Mouse (Mus musculus) urinary bladder, postnatal 25 days (tissue): ENCODE data around the gene Pcx.
A peak's percentile ranks its signal among the peaks of the same experiment; 100 is the strongest.

Experiments
- DNase-seq: peaks from one replicate; pipeline ENCODE4 v3.0.0; 2022; ENCODE audit warnings: low spot score

Pcx gene

DNA sequence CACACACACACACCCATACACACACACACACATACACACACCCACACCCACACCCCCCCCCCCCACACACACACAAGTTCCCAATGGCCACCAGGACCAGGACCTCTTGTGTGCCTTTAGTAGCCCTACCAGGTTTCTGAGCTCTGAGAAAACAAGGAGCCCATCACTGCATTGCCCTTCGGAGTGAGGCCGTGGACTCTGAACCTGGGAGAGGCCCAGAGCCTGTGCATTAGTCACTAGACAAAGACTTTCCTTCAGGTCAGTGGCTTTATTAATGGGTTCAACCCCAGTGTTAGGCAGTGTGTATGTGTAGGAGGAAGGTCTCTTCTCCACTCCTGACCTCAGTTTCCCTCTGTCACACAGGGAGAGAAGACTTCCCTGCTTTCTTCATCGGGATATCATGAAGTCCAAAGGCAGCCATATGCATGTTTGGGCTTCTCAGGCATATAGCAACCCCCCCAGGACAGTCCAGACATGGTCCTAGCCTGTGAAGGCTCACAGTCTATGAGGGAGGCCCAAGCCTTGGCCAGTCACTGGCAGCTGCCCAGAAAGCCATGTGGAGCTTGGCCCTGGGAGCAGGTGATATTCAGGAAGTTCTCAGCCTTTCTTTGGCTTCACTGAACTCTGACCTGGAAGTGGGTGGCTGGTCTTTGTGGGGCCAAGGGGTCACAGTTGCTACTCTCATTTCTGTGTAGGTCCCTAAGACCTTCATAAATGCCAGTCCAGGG is 13.6 kb upstream of the Pcx start:
- no peak for DNase-seq

DNA sequence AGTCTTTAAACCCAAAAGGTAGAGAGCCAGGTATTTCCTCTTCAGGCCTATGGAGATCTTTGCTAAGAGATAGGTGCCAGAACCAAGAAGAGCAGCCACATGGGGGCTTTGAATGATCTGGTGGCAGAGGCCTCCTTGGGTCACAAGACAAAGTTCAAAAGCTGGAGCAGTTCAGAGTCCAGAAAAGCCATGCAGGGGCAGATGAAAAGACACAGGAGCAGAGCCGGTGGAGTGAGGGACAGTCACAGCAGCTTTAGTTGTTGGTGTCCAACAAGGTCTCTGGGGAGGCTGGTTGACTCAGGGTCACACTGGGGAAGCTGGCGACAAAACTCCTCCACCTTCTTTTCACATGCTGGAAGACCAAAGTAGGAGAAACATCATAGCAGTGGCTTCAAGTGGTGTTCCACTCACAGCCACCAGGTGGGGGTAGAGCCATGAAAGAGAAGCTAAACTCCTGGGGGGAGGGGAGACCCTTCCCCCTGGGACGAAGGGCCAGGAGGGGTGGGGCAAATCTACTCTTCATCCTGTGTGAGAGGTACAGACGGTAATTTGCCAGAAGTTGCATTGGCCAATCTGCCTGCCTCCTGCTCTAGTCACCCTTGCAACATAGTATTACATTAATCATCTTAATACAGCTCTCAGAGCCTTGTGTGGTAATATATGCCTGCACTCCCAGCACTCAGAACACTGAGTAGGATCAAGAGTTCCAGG is 12.9 kb upstream of the Pcx start:
- DNase-seq, result peak; percentile 68

- no peak for DNase-seq
These were observed 12.0 kb upstream of the Pcx start, which contains the start of gene 2010003K11Rik for GRCm38 (mm10) chr19:4498062-4498933. TSS of gene 2010003K11Rik (minus strand) at chr19:4498583.

GRCm38 (mm10) chr19:4502701-4503100 is 7.6 kb upstream of the Pcx start:
- DNase-seq, result no peak

GRCm38 (mm10) chr19:4504830-4505229 is 5.4 kb upstream of the Pcx start:
- no peak for DNase-seq

GRCm38 (mm10) chr19:4507746-4508145 is 2.5 kb upstream of the Pcx start:
- DNase-seq, result no peak

DNA sequence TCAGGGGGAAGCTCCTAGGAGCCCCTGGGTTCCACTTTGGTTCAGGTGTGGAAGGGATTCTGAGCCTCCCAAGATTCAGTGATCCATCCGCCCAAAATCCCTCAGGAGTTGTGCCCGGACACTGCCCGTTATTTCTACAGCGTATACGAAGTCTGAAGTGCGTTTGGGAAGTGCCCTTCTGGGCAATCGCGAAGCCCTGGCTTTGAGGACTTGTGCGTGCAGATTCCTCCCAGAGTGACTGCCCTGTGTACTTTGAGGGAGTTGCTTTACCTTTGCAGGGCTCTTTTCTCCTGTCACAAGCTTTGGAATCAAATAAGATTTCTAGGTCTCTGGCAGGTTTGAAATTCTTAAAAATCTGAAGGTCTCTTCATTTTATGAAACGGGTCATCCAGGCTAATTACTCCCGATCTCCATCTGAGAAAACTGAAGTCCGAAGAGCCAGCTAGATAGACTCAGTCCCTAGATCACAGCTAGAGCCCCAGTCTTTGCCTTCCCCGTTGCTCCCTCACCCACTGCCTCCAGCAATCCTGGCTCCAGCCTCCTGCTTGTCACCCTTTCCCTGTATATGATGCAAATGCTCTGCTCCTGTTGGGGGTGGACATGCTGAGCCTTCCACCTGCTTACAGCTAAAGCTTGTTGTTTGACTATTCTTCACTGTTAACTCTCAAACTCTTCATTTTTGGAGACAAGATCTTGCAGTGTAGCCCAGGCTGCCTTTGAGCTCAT is 1.0 kb downstream of the Pcx start:
- no peak for DNase-seq

DNA sequence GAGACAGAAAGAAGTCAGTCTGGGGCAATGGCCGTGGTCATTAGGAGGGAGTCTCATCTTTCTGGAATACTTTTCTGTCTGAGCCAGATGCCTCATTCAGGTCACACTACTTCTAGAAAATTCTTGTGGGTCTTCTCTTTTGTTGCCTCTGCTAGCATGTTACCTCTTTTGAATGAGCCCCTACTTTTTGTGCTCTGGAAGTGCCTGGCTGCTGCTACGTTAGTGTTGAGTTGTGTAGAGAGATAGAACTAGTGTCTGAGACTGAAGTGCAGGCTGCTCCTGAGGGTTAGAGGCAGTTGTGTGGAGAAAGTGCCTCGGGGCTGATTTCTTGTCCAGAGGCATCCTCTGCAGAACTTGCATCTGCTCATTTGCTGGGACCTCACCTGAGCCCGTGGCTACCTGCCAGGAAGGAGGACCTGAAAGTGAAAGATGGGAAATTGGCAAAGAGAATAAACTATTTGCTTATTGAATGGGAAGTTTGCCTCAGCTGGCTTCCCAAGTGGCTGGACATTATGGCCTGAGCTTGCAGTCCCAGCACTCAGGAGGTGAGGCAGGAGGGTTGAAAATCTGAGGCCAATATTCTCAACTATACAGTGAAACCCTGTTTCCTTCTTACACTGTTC is 3.1 kb downstream of the Pcx start:
- no peak for DNase-seq

GRCm38 (mm10) chr19:4515746-4516145 is 5.5 kb downstream of the Pcx start:
- no peak for DNase-seq

GRCm38 (mm10) chr19:4516288-4516687 is 6.0 kb downstream of the Pcx start:
- DNase-seq, result no peak

DNA sequence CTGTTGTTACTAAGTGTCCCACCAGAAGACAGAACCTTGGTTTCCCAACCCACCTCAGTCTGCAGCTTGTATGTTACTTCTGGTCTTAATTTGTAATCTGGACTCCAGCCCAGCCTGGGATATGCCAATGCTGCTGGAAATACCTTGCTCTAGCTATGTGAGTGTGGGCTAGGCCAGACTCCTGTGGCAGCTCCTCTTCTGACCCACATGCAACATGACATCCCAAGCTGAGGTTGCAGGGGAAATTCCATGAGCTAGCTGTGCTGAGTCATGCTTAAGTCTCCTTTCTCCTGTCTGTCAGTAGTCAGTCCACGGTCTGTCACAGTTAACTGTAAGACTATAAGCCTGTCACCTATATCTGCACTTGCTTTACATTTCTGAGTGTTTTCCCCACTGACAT is 7.2 kb downstream of the Pcx start:
- no peak for DNase-seq

DNA sequence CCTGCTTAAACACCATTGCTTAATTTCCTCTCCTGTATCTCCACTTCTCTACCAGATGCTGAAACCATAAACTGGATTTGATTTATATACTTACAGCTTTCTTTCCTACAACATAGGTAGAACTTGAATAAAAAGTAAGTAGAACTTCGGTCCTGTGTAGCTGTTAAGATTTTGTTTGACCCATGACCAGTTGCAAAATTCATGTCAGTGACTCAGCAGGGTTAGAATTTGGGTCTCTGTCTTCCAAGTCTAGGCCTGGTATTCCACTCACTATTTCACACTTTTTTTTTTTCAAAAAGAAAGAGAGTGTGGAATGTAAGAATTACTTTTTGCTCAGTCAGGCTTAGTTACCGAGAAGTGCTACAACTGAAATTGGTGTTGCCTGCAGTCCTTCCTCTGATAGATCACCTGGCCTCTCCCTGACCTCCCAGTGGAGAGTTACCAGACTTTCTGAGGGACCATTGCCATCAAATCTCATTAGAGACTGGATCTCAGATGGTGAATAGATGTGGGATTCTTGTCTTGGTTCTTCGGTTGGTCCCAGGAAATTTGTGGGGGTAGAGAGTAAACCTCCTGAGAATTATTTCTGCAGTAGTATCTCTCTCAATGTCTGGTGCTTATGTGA is 11.3 kb downstream of the Pcx start:
- no peak for DNase-seq

DNA sequence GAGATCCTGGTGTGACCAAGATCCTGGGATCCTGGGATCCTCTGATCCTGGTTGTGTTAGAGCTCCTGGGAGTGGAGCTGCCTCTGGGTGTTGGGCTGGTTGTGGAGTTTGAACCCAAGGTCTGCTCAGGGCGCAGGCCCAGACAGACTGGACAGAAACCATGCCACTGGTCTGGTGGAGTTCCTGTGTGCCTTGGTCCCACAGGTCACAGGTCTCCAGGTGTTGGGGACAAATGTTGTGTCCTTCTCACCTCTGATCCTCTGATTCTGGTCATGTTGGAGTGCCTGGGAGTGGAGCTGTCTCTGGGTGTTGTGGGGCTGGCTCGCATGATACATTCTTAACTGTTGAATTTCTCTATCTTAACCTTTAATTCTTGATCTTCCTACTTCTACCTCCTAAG is 24.4 kb downstream of the Pcx start:
- no peak for DNase-seq

- no peak for DNase-seq
These were observed 25.6 kb downstream of the Pcx start for GRCm38 (mm10) chr19:4535922-4536321.

DNA sequence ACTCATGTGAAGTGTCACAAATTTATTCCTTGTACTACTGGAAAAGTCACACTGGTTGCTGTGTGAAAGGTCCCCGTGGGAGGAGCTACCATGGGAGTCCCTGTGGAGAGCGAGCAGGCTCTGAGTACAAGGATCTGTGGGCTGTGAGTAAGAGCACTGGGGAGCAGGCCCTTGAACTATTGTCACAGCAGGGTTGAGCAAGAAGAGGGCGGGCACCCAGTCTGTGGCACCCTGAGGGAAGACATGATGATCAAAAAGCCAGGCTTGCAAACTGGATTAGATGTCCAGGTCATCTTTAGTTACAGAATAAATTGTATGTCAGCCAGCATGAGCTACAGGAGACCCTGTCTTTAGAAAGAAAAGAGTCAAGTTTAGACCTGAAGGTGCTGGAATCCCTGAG is 26.3 kb downstream of the Pcx start:
- DNase-seq, result no peak

DNA sequence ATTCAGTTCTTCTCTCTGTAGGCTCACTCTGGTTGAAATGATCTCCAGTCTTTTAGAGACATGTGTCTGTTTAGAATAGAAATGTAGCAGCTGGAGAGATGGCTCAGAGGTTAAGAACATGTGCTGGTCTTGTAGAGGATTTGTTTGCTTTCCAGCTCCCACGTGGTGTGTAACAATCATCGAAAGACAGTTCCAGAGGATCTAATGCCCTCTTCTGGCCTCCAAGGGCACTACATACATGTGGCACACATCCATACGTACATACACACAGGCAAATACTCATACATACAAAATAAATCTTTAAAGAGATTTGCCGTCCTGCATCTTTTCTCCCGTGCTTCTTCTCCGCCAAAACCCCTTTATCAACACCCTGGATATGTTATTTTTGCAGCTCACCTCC is 30.0 kb downstream of the Pcx start:
- no peak for DNase-seq

GRCm38 (mm10) chr19:4540992-4541391 is 30.7 kb downstream of the Pcx start:
- no peak for DNase-seq

- DNase-seq, result no peak
These were observed 31.8 kb downstream of the Pcx start for GRCm38 (mm10) chr19:4542081-4542480.

GRCm38 (mm10) chr19:4545091-4545490 is 34.8 kb downstream of the Pcx start:
- no peak for DNase-seq

- no peak for DNase-seq
These were observed 35.6 kb downstream of the Pcx start for GRCm38 (mm10) chr19:4545841-4546240.

- no peak for DNase-seq
These were observed 37.5 kb downstream of the Pcx start for GRCm38 (mm10) chr19:4547801-4548200.
